Mouse (Mus musculus): ENCODE data around the gene Adam12.

DNA sequence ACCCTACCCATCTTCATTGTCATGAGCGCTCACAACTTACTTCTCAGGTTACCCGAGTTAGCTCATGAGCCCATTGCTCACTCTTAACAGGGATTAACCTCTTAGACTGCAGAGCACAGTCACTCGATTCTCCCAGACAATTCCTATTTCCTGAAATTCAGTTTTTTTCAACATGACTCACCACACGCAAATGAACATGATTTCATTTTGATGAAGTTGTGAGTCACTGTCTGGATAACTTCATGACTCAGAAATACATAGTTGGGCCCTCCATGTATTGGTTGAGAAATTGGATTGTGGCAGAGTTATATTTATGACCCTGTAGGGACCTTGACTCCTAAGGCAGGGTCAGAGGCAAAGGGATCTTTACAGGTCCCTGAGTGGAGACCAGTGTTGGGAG is 230.4 kb downstream of the Adam12 start:
- TF ChIP-seq CTCF (conservative IDR thresholded peaks at IDR 0.05; ENCODE audit: low read length) (no peak), POU5F1 (IDR thresholded peaks at IDR 0.05; ENCODE audit: borderline replicate concordance, low read length) (no peak), NANOG (IDR thresholded peaks at IDR 0.05; ENCODE audit: borderline replicate concordance, low read length) (no peak)

All from E14TG2a.4 (cell line).